Mouse (Mus musculus) brain, embryonic 14.5 days (tissue): Measurements from ENCODE around the gene Kirrel3.

Source experiments
- CTCF ChIP-seq: fragments of 200-500 bp; IDR thresholded peaks from 2 replicates; pipeline ENCODE4 v1.5.1; 2012; ENCODE audit warnings: inconsistent platforms, mild to moderate bottlenecking, moderate library complexity, borderline replicate concordance; ENCODE audit not compliant: insufficient read depth, insufficient read length; ENCODE audit errors: extremely low read depth
- POLR2A ChIP-seq: fragments of 200-500 bp; IDR thresholded peaks from 2 replicates; pipeline ENCODE4 v1.6.1; 2012; ENCODE audit warnings: mild to moderate bottlenecking, inconsistent platforms, borderline replicate concordance; ENCODE audit not compliant: poor library complexity, insufficient read depth, insufficient read length, severe bottlenecking; ENCODE audit errors: extremely low read depth

DNA sequence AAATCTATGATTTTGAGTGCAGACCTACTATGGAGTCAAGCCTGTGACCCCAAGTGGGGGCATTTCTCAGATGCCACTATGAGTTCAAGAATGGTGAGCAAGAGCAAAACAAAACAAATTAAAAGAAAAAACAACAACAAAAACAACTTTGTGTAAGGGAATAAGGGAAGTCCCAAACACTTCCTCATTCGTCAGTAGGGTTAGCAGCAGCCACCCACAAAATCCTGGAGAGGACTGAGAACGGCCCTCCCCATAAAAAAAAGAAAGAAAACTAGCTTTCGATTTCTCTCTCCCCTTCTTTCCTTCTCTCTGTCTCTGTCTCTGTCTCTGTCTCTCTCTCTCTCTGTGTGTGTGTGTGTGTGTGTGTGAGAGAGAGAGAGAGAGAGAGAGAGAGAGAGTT is 570.9 kb downstream of the Kirrel3 start:
- TF ChIP-seq CTCF (no peak), POLR2A (no peak)
